Mouse (Mus musculus) small intestine, adult 2 months (tissue): ENCODE measurements around the gene Tmem251.

ENCODE experiments used
- CTCF ChIP-seq: fragments of 200-500 bp; IDR thresholded peaks from 2 replicates; pipeline ENCODE4 v1.5.1; 2012; ENCODE audit warnings: low read depth, mild to moderate bottlenecking, control low read depth, inconsistent platforms, low read length, moderate library complexity, mixed read lengths; ENCODE audit not compliant: insufficient replicate concordance, insufficient read length; ENCODE audit errors: extremely low read depth
- POLR2A ChIP-seq: fragments of 200-500 bp; IDR thresholded peaks from 2 replicates; pipeline ENCODE4 v1.6.1; 2012; ENCODE audit warnings: low read depth, mild to moderate bottlenecking, control low read depth, inconsistent platforms, low read length, moderate library complexity

DNA sequence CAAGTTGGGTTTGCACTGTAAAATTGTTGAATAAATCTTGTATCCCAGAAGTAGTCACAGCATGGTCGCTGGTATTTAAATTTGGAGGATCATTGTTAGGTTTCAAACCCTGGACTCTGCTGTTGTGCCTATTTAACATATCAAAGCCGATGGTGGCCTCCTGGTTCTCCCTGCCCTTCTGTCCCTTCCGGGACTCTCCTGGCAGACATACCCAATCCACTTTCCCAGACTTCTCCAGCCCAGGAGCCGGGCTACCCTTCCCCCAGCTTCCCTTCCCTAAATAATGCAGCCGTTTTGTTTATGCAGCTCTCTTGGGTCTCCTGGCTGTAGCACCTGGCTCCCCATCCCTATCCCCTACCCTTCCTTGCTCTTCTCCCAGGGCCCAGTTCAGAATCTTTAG, 15.4 kb downstream of the Tmem251 start:
- no peak for TF ChIP-seq POLR2A
- TF ChIP-seq CTCF: no peak
